Mouse (Mus musculus): Measurements from ENCODE around the gene Slc9a3. TPM values are rescaled to one million over a fixed set of nuclear protein-coding genes. Genes with fewer than 3 reads are reported as not detected.

Gene Slc9a3
- not detected in 2 replicates for total RNA-seq (2017)

GRCm38 (mm10) chr13:74121141-74121602 is at the start of gene Slc9a3:
Gene Slc9a3 (plus strand): TSS chr13:74121457.
- peak in 1 of 2 experiments; percentile 27; a peak in 1 of 4 replicates for ATAC-seq (replicated peaks in 1 of 2; ENCODE audit: insufficient read depth in 1 of 2, low FRiP score in 2 of 2, low TSS enrichment in 1 of 2, low read depth in 1 of 2, poor library complexity in 2 of 2, severe bottlenecking in 2 of 2)

GRCm38 (mm10) chr13:74071714-74072113 is 49.5 kb upstream of the Slc9a3 start:
- ATAC-seq (replicated peaks in 1 of 2; ENCODE audit: insufficient read depth in 1 of 2, low FRiP score in 2 of 2, low TSS enrichment in 1 of 2, low read depth in 1 of 2, poor library complexity in 2 of 2, severe bottlenecking in 2 of 2) = no peak

GRCm38 (mm10) chr13:74073369-74073768 is 47.9 kb upstream of the Slc9a3 start:
- no peak for ATAC-seq (replicated peaks in 1 of 2; ENCODE audit: insufficient read depth in 1 of 2, low FRiP score in 2 of 2, low TSS enrichment in 1 of 2, low read depth in 1 of 2, poor library complexity in 2 of 2, severe bottlenecking in 2 of 2)

GRCm38 (mm10) chr13:74090265-74090664 is 31.0 kb upstream of the Slc9a3 start:
- ATAC-seq (replicated peaks in 1 of 2; ENCODE audit: insufficient read depth in 1 of 2, low FRiP score in 2 of 2, low TSS enrichment in 1 of 2, low read depth in 1 of 2, poor library complexity in 2 of 2, severe bottlenecking in 2 of 2) = peak; percentile 46 to 64; a peak in 2 of 4 replicates

- no peak for ATAC-seq (replicated peaks in 1 of 2; ENCODE audit: insufficient read depth in 1 of 2, low FRiP score in 2 of 2, low TSS enrichment in 1 of 2, low read depth in 1 of 2, poor library complexity in 2 of 2, severe bottlenecking in 2 of 2)
Observed at GRCm38 (mm10) chr13:74095936-74096335, 25.3 kb upstream of the Slc9a3 start.

- peak; percentile 89 to 91 for ATAC-seq (replicated peaks in 1 of 2; ENCODE audit: insufficient read depth in 1 of 2, low FRiP score in 2 of 2, low TSS enrichment in 1 of 2, low read depth in 1 of 2, poor library complexity in 2 of 2, severe bottlenecking in 2 of 2)
Observed at GRCm38 (mm10) chr13:74096715-74097363, 24.4 kb upstream of the Slc9a3 start.

- no peak for ATAC-seq (replicated peaks in 1 of 2; ENCODE audit: insufficient read depth in 1 of 2, low FRiP score in 2 of 2, low TSS enrichment in 1 of 2, low read depth in 1 of 2, poor library complexity in 2 of 2, severe bottlenecking in 2 of 2)
Observed at GRCm38 (mm10) chr13:74098913-74099312, 22.3 kb upstream of the Slc9a3 start.

GRCm38 (mm10) chr13:74102108-74102830 is 19.0 kb upstream of the Slc9a3 start:
- ATAC-seq (replicated peaks in 1 of 2; ENCODE audit: insufficient read depth in 1 of 2, low FRiP score in 2 of 2, low TSS enrichment in 1 of 2, low read depth in 1 of 2, poor library complexity in 2 of 2, severe bottlenecking in 2 of 2) = no peak

GRCm38 (mm10) chr13:74102831-74103582 is 18.2 kb upstream of the Slc9a3 start:
- no peak for ATAC-seq (replicated peaks in 1 of 2; ENCODE audit: insufficient read depth in 1 of 2, low FRiP score in 2 of 2, low TSS enrichment in 1 of 2, low read depth in 1 of 2, poor library complexity in 2 of 2, severe bottlenecking in 2 of 2)

- ATAC-seq (replicated peaks in 1 of 2; ENCODE audit: insufficient read depth in 1 of 2, low FRiP score in 2 of 2, low TSS enrichment in 1 of 2, low read depth in 1 of 2, poor library complexity in 2 of 2, severe bottlenecking in 2 of 2) = no peak
Observed at GRCm38 (mm10) chr13:74104417-74104816, 16.8 kb upstream of the Slc9a3 start.

GRCm38 (mm10) chr13:74107410-74107809 is 13.8 kb upstream of the Slc9a3 start:
- no peak for ATAC-seq (replicated peaks in 1 of 2; ENCODE audit: insufficient read depth in 1 of 2, low FRiP score in 2 of 2, low TSS enrichment in 1 of 2, low read depth in 1 of 2, poor library complexity in 2 of 2, severe bottlenecking in 2 of 2)

- ATAC-seq (replicated peaks in 1 of 2; ENCODE audit: insufficient read depth in 1 of 2, low FRiP score in 2 of 2, low TSS enrichment in 1 of 2, low read depth in 1 of 2, poor library complexity in 2 of 2, severe bottlenecking in 2 of 2) = no peak
Observed at GRCm38 (mm10) chr13:74112593-74112992, 8.7 kb upstream of the Slc9a3 start.

- ATAC-seq (replicated peaks in 1 of 2; ENCODE audit: insufficient read depth in 1 of 2, low FRiP score in 2 of 2, low TSS enrichment in 1 of 2, low read depth in 1 of 2, poor library complexity in 2 of 2, severe bottlenecking in 2 of 2) = no peak
Observed at GRCm38 (mm10) chr13:74113626-74114191, 7.5 kb upstream of the Slc9a3 start.

GRCm38 (mm10) chr13:74121795-74122330 is 606 bp downstream of the Slc9a3 start:
- ATAC-seq (replicated peaks in 1 of 2; ENCODE audit: insufficient read depth in 1 of 2, low FRiP score in 2 of 2, low TSS enrichment in 1 of 2, low read depth in 1 of 2, poor library complexity in 2 of 2, severe bottlenecking in 2 of 2) = no peak

- ATAC-seq (replicated peaks in 1 of 2; ENCODE audit: insufficient read depth in 1 of 2, low FRiP score in 2 of 2, low TSS enrichment in 1 of 2, low read depth in 1 of 2, poor library complexity in 2 of 2, severe bottlenecking in 2 of 2) = no peak
Observed at GRCm38 (mm10) chr13:74122632-74123031, 1.4 kb downstream of the Slc9a3 start.

GRCm38 (mm10) chr13:74127571-74127970 is 6.3 kb downstream of the Slc9a3 start:
- no peak for ATAC-seq (replicated peaks in 1 of 2; ENCODE audit: insufficient read depth in 1 of 2, low FRiP score in 2 of 2, low TSS enrichment in 1 of 2, low read depth in 1 of 2, poor library complexity in 2 of 2, severe bottlenecking in 2 of 2)

- ATAC-seq (replicated peaks in 1 of 2; ENCODE audit: insufficient read depth in 1 of 2, low FRiP score in 2 of 2, low TSS enrichment in 1 of 2, low read depth in 1 of 2, poor library complexity in 2 of 2, severe bottlenecking in 2 of 2) = no peak
Observed at GRCm38 (mm10) chr13:74129909-74130308, 8.7 kb downstream of the Slc9a3 start.
